Mouse (Mus musculus): Measurements from ENCODE around the gene Kif1a. TPM values are rescaled to one million over a fixed set of nuclear protein-coding genes. Genes with fewer than 3 reads are reported as not detected.

The Kif1a gene
- total and polyA plus RNA-seq, 3 experiments = not detected

- DNase-seq (ENCODE audit: low read depth, low spot score) = no peak
- H3K27me3 ChIP-seq (ENCODE audit: control insufficient read depth in 1 of 2, insufficient read depth in 2 of 2, low read length in 2 of 2) = peaks cover 0 to 1% of the 10 kb centered on the region in 2 experiments; a peak in 1 of 4 replicates
- no peak overlapping the region for H3K9ac ChIP-seq (ENCODE audit: control insufficient read depth, low read depth, low read length, poor library complexity, severe bottlenecking)
- TF ChIP-seq MAX (IDR thresholded peaks at IDR 0.05; ENCODE audit: low read length) (no peak), USF1 (IDR thresholded peaks at IDR 0.05; ENCODE audit: low read depth, low read length) (no peak), MYC (IDR thresholded peaks at IDR 0.05; ENCODE audit: low read depth, low read length) (no peak), MAFK (IDR thresholded peaks at IDR 0.05; ENCODE audit: borderline replicate concordance, low read depth, low read length) (no peak), POLR2AphosphoS5 (IDR thresholded peaks at IDR 0.05; ENCODE audit: borderline replicate concordance, low read depth, low read length) (no peak), NELFE (IDR thresholded peaks at IDR 0.05; ENCODE audit: low read depth, low read length) (no peak), UBTF (IDR thresholded peaks at IDR 0.05; ENCODE audit: borderline replicate concordance, insufficient read depth, low read depth, low read length) (no peak), GATA1 (IDR thresholded peaks at IDR 0.05; ENCODE audit: low read depth, low read length) (no peak), RAD21 (IDR thresholded peaks at IDR 0.05; ENCODE audit: low read depth, low read length) (no peak), ELF1 (IDR thresholded peaks at IDR 0.05; ENCODE audit: low read depth, low read length) (no peak), MYB (IDR thresholded peaks at IDR 0.05; ENCODE audit: low read depth, low read length) (no peak), USF2 (IDR thresholded peaks at IDR 0.05; ENCODE audit: borderline replicate concordance in 1 of 2, insufficient read depth in 1 of 2, low read depth in 1 of 2, low read length in 2 of 2) (no peak), CTCF (IDR thresholded peaks at IDR 0.05 in 2 of 3, conservative IDR thresholded peaks at IDR 0.05 in 1 of 3; ENCODE audit: control insufficient read depth in 1 of 3, insufficient read depth in 1 of 3, low read depth in 2 of 3, low read length in 3 of 3, poor library complexity in 1 of 3, severe bottlenecking in 1 of 3) (no peak), ZC3H11A (IDR thresholded peaks at IDR 0.05; ENCODE audit: low read depth, low read length) (no peak), ZMIZ1 (IDR thresholded peaks at IDR 0.05; ENCODE audit: low read depth, low read length) (no peak), ZNF384 (IDR thresholded peaks at IDR 0.05; ENCODE audit: low read depth, low read length) (no peak)
- H3K27ac ChIP-seq (ENCODE audit: control insufficient read depth, low read depth, low read length) = no peak overlapping the region
- H3K9me3 ChIP-seq (replicated peaks; ENCODE audit: insufficient read depth, low read length) = no peaks in the 10 kb centered on the region
- H3K4me1 ChIP-seq (ENCODE audit: control insufficient read depth in 1 of 2, insufficient read depth in 2 of 2, low read length in 2 of 2) = peaks cover 0 to 4% of the 10 kb centered on the region in 2 experiments; a peak in 2 of 4 replicates
- H3K4me3 ChIP-seq (ENCODE audit: control insufficient read depth in 1 of 2, insufficient read depth in 1 of 2, low read depth in 2 of 2, low read length in 2 of 2) = no peak overlapping the region
- H3K36me3 ChIP-seq (ENCODE audit: control insufficient read depth in 1 of 2, insufficient read depth in 2 of 2, low read length in 2 of 2) = no peaks in the 10 kb centered on the region
- H3K79me2 ChIP-seq (ENCODE audit: control insufficient read depth, insufficient read depth, low read length, poor library complexity) = no peaks in the 10 kb centered on the region
Observed at GRCm38 (mm10) chr1:92976141-92976566, 125.6 kb downstream of the Kif1a start.

GRCm38 (mm10) chr1:92972854-92973253 is 128.9 kb downstream of the Kif1a start:
- no peak overlapping the region for H3K9ac ChIP-seq (ENCODE audit: control insufficient read depth, low read depth, low read length, poor library complexity, severe bottlenecking)
- no peaks in the 10 kb centered on the region for H3K36me3 ChIP-seq (ENCODE audit: control insufficient read depth in 1 of 2, insufficient read depth in 2 of 2, low read length in 2 of 2)
- DNase-seq (ENCODE audit: low read depth, low spot score) = peak; percentile 89
- no peaks in the 10 kb centered on the region for H3K9me3 ChIP-seq (replicated peaks; ENCODE audit: insufficient read depth, low read length)
- TF ChIP-seq EP300 (IDR thresholded peaks at IDR 0.05; ENCODE audit: low read depth in 1 of 2, low read length in 2 of 2) (0 out of 4 replicates have a peak, but pooled peaks of 1 of the 2 experiments have one; percentile 47), TBP (IDR thresholded peaks at IDR 0.05; ENCODE audit: low read depth, low read length) (no peak)
- peaks cover 0 to 4% of the 10 kb centered on the region in 2 experiments; a peak in 2 of 4 replicates for H3K4me1 ChIP-seq (ENCODE audit: control insufficient read depth in 1 of 2, insufficient read depth in 2 of 2, low read length in 2 of 2)
- no peak overlapping the region for H3K4me3 ChIP-seq (ENCODE audit: control insufficient read depth in 1 of 2, insufficient read depth in 1 of 2, low read depth in 2 of 2, low read length in 2 of 2)
- H3K27ac ChIP-seq (ENCODE audit: control insufficient read depth, low read depth, low read length) = no peak overlapping the region
- peaks cover 0 to 1% of the 10 kb centered on the region in 2 experiments; a peak in 1 of 4 replicates for H3K27me3 ChIP-seq (ENCODE audit: control insufficient read depth in 1 of 2, insufficient read depth in 2 of 2, low read length in 2 of 2)
- no peaks in the 10 kb centered on the region for H3K79me2 ChIP-seq (ENCODE audit: control insufficient read depth, insufficient read depth, low read length, poor library complexity)

All from MEL (cell line).